Mouse (Mus musculus): Measurements from ENCODE around the gene Rnf207.

Gene Rnf207

DNA sequence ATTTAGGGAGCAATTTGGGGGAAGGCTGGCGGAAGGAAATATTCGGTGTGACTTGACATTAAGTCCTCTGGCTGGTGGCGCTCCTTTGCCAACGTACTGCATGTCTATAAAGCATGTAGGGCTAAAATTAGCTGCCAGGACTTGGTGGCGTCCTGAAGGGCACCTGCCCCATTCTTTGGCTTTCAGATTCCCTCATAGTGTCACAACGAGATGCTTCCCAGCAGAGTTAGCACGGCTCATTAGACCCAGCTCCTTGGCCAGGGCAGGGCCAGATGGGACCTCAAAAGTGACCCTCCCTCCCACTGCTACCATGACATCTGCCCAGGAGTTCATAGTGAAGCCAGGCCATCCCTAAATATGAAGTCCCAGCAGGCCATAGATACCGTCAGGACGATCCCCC lies 48.2 kb downstream of the Rnf207 start:
- DNase-seq = no peak

DNA sequence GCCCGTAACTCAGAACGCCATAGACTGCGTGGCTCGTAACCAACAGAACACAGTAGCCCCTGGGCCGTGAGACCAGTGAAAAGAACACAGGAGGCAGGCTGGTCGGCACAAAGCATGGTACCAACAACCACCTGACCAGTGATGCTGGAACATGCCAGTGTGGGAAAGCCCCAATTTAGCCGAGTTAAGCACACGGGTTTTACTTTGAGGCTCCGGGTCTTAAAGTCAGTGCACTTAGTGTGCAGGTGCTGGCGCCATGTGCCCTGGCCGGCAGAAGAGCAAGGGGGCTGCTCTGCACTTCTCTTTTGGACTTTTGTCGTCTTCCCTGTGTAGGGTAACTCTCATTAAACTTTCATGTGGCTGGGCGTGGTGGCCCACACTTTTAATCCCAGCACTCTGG lies 48.8 kb downstream of the Rnf207 start:
- DNase-seq = no peak

- peak; percentile 50 to 64 for DNase-seq
Measured at GRCm38 (mm10) chr4:152267748-152268369, 50.9 kb downstream of the Rnf207 start.

DNA sequence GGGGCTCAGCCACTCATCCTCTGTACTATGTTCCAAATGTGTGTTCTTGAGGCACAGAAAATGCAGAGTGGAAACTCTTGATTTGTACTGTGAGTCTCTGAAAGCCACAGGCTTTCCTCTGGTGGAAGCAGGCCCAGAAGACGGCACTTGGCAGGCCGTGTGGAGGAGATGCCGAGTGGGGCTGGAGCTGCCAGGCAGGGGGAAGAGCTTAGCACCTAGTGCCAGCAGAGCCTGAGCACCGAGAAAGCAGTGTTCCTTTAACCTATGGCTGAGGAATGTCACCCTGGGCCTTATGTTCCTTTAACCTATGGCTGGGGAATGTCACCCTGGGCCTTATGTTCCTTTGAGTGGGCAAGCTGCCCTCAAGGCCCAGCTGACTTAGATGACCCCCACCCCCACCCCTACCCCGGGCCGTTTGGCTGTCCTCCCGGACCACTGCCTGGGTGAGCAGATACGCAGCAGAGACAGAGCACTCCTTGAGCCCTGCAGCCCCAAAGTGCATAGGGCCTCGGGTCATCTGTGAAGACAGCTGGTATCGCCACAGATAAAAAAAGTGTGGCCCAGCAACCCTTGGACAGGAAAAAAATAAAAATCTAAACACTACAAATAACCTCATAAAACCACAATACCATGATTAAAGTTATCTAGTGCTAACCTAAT lies 52.4 kb downstream of the Rnf207 start:
- no peak for DNase-seq

DNA sequence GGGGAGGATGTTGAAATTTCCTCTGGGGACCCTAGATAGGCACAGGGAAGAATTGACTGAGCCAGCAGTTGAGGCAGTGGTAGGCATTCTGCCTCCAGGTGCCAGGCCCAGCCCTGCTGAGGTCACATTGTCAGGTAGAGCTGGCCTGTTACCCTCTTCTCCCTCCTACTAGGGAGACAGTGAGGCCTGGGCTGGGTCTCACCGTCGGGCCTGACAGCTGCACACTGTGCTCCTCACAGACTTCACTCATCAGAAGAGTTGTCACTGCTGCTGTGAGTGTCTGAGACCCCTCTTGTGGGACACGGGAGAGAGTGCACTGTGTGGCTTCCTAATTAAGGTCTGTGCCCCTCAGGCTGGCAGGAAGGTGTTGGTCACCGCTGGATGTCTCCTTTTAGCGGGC lies 53.0 kb downstream of the Rnf207 start:
- DNase-seq = no peak

GRCm38 (mm10) chr4:152264867-152265568 lies 53.8 kb downstream of the Rnf207 start:
- no peak for DNase-seq

DNA sequence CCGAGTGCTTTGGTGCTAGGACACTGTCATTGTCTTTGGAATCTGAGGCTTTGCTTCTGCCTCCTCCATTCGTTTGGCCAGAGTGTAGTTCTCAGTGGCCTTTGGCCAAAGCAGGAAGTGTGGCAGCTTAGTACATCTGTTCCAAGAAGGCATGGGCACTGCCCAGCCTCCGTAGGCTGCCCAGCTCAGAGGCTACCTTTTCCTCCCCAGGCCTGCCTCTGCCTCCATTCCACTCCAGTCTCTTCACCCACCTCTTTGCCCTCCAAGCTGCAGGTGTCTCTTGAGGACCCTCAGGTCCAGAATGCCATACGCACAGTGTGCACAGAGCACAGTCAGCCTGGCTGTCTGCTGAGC lies 54.6 kb downstream of the Rnf207 start:
- DNase-seq = no peak

DNA sequence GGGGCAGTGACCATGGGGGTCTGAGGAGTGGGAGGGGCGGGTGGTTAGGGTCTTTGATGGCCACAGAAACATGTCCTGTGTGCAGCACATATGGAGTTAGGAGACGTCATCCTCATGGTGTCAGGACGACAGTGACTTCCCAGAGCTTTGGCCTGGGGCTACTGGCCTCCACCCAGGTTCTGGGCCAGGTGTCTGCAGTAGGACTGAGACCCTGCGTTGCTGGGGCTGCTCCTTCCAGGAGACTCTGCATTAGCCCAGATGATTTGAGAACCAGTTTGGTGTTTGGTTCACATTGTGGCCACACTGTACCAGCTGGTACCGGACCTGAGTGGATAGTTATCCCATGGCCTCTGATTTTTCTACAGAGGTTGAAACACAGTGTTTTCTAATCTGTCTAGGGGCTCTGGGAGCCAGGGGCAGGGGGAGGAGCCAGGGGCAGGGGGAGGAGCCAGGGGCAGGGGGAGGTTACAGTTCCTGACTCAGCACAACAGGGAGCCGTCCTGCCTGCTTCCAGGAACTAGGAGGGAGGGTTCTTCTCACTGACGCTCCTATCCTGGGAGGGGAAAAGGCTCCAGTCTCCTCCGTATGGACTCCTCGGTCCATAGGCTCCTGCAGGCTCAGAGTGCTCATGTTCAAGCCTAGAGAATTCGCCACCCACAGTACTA lies 55.1 kb downstream of the Rnf207 start:
- no peak for DNase-seq

GRCm38 (mm10) chr4:152263089-152263488 lies 55.7 kb downstream of the Rnf207 start:
- DNase-seq = no peak

- DNase-seq = no peak
Measured at GRCm38 (mm10) chr4:152262187-152262586, 56.6 kb downstream of the Rnf207 start.

DNA sequence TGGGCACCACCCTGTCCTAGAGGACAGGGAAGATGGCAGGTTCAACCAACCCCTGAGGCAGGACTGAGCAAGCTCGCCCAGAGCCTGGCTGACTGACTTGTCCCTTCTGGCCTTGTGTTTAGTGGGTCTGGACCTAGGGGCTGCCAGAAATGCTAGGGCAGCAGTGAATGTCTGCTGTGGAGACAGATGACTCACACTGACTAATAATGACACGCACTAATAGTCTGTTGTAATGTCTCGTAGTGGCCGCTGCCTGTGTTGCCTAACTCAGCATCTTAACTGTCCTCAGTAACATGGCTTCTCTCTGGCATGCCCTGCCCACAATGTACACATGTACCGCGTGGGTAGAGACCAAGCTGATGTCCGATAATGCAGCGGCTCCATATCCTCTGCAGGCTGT lies 58.3 kb downstream of the Rnf207 start:
- no peak for DNase-seq

DNA sequence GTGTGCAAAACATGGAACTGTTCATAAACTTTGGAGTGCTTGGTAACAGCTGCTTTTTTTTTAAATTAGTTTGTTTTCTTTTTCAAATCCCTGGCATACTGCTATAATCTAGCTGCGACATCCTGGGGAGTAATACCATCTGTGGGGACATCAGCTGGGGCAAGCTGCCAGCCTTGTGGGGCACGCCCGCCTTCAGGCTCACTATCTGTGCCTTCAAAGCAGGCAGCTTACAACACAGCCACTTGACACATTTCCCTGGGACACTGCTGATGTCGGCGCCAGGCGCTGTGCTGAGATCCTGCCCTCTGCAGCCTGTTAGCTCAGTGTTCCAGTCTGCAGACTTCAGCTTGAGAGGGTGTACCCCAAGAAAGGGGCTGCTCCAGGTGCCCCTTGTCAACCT lies 61.7 kb downstream of the Rnf207 start:
- peak; percentile 57 to 66 for DNase-seq

All from lung, adult 18-20 months (tissue).